Mouse (Mus musculus) c-Kit-negative CD71-positive TER-119-positive erythroid progenitor cells, embryonic 14.5 days (primary cell): ENCODE results near the gene Ip6k3.

ENCODE experiments used
- DNase-seq: peaks from one replicate; pipeline ENCODE4 v3.0.0-alpha.2; 2013; ENCODE audit warnings: low read depth, low spot score

Gene Ip6k3

DNA sequence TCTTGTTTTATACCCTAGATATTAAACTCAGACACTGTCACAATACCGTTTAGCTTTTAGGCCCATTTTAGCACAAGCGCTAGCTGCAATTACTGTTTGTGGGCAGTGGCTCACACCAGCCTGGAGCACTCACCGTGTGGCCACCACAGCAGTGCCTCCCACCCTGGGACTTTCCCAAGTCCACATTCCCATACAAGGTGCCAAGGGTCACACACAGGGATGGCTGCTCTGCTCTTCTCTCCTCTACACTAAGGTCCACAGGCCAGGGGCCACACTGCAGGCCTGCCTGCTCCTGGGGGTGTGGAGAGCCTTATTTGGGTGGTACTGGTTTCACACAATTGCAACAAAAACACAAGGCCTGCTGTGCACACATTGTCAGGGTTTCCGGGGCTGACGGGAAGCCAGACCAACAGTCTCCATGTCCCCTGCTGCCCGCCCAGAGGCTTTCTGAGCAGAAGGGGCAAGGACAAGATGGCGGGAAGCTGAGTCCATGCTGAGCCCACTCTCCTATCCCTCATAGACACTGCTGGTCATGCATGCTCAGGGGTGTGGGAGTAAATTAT, 43.7 kb downstream of the Ip6k3 start:
- DNase-seq = no peak

DNA sequence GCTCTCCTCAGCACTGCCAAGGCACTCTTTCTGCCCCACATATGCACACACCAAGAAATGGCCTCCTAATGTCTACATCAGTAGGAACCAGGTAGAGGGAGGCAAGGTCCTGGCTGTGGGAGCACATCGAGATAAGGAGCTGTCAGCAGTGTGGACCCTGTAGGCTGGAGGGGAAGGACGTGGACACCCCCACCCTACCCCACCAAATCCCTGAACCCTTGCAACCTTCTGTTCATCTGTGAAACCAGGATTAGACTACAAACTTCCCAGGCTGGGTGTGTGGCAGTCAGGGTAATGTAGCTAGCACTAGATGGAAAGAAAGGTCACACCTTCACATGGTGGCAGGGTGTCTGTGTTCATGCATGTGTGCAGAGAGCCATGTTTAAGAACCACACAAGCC, 44.5 kb downstream of the Ip6k3 start:
- DNase-seq = no peak

DNA sequence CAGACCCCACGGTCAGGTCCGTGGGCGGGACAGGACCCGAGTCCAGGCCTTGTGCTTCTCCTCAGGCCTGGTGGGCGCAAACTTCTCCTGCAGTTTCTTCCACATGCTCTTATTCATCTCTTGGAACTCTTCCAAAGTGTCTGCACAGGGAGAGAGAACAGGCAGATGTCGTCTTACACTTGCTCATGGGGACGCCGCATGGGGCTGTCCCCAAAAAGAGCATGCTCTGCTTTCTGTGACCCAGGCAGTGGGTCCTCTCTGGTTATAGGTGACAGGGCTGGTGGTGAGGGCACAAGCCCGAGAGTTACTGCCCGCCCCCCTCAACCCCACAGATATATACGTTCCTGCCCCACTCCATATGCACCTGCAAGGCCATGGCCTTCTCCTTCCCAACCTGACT, 44.9 kb downstream of the Ip6k3 start:
- no peak for DNase-seq

DNA sequence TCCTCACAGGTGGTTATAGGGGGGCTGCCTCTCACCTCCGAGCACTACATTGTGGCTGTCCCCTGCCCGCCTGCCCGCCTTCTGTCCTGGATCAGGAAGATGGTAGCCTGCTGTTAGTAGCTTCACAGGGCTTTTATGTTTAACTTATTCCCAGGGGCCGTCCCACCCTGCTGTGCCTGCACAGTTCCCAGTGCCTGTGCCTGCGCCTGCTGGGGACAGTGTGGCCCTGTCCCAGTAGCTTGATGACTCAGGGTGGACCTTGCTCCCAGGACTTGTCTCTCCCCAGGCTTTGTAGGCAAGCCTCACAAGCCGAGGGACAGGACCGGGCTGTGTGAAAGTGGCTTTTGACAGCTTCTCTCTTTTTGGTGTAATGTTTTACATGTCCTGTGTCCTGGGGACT, 45.8 kb downstream of the Ip6k3 start:
- no peak for DNase-seq

DNA sequence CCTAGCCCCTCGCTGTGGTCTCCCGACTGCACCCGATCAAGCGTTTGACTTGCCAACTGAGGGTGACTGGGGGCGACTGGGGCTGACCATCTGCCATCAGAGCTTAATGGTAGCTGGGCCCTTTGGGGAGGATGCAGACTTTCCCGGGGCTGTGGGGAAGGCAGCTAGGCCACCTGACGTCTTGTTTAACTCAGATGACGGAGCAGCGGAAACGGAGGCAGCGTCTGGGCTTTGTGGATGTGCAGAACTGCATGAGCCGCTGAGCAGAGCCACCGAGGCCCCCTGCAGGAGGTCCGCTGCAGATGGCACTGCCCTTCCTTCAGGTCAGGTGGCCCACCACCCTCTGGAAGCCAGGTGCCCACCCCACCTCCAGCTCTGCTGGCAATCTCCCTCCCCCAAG, 46.3 kb downstream of the Ip6k3 start:
- no peak for DNase-seq

DNA sequence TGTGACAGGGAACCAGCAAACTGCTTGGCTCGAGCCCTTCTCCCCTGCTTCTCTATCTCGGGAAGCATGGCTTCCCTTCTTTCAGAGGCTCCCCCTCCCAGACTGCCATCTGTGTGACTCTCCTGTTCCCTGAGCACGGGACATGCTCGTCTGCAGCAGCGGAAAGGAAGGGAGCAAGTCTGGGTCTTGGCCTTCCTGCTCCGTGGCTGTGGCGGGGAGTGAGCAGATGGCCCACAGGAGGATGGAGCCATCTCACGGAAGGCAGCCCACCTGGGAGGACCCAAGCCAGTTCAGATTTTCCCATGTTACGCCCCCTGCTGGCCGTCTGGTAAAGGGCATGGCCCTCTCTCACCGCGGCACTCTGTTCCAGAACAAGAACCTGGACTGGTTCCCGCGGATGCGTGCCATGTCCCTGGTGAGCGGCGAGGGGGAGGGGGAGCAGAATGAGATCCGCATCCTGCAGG, 47.0 kb downstream of the Ip6k3 start:
- no peak for DNase-seq

DNA sequence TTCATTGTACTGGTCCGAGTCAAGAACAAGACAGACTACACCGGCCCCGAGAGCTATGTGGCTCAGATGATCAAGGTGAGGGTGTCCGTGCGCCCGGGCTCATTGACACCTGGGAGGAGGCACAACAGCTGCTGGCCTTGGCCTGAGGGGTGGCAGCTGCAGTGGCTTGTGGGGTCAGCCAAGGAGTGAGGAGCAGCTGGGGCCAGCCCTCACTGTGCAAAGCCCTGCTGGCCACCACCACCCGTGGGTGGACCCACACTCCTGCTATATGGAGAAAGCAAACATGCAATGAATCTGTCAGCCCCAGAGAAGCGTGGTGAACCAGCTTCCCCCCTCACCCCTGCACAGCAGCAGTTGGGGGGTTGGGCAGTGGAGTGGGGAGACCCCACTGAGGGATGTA, 47.6 kb downstream of the Ip6k3 start:
- DNase-seq = no peak

DNA sequence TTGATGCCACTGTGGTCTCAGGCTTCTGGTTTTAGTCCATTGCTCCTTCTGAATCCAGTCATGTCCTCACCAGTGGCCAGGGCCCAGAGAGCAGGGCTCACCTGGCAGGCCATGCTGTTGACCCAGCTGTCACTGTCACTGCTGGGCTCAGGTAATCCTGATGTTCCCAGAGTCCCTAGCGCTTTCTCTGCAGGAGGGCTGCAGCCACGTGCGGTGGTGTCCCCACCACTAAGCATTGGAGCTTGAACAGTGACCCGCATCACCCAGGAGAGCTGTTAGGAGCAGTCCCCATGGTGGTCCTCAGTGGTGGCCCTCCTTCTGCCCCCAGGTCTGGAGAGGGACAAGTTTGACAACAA, 48.1 kb downstream of the Ip6k3 start:
- DNase-seq = no peak

DNA sequence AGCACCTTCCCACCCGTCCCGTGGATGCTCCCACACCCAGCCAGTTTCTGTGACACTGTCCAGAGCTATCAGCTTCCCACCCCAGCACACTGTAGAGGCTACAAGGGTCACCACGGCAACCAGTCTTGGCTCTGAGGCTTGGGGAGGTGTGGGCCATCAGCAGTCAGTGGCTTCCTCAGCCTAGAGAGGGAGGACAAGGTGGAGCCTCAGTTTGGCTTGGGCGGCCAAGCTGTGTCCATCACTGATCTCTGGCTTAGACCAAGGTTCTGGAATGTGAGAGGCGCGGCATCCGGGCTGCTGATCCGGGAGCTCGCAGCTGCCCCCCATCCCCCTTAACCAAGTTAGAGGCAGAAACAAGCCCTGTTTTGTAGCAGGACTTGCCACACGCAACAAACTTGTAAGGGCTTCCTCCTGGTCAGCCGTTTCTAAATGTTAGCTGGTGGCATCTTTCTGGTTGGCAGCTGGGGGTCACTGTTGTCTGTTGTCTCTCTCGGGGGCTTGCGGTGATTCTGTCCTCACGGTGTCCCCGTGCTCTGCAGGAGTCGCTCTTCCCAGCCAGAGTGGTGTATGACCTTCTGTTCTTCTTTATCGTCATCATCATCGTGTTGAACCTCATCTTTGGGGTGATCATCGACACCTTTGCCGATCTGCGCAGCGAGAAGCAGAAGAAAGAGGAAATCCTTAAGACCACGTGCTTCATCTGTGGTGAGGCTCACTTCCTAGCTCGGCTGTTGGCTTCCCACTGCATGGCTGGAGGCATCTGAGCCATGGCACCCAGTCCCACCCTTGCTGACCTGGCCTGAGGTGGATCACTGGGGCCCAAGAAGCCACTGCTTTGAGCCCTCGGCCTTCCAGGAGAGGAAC, 48.7 kb downstream of the Ip6k3 start:
- no peak for DNase-seq

DNA sequence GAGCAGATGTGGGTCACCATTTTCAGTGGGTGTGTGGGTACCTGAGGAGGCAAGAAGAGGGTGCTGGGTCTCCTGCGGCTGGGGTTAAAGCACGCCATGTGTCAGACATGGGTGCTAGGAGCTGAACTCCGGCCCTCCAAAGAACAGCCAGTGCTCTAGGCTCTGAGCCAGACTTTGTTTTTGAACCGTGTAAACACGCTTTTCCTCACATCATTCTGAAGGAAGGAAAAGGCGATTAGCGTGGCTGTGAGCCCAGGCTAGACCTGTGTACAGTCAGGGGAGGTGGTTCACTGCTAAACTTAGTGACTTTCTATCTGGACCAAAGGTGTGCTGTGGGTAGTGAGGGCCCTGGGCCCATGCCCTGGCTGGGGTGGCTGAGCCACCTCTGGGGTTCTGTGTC, 57.5 kb downstream of the Ip6k3 start:
- no peak for DNase-seq

DNA sequence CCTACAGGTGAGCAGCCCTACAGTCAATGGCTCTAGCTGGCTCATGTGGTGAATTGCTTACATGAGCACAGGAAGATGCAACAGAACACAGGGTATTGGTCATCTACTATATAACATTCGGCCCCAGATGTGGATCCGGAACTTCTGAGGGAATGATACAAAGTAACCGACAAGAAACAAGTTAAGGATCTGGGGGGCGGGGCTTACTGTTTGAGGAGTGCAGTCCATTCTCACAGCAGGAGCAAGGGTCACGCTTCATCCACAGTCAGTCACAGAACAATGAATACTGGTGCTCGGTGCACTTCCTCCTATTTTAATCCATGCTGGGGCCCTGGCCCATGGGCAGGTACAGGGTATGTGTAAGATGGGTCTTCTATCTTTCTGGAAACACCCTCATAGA, 59.7 kb downstream of the Ip6k3 start:
- DNase-seq = no peak

DNA sequence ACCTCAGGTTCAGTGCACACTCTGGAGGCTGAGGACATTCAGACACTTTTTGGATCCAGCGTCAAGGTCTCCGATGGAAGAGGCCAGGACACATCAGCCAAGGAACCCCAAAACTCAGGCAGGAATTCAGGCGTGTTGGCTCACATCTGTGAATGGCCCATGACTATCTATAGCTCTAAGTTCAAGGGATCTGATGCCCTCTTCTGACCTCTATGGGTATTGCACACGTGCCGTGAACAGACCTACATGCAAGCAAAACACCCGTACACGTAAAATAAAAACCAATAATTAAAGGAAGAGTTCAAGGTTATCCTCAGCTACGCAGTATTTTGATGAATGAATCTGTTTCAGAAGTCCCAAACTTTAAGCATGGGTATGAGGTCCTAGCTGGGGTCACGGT, 60.9 kb downstream of the Ip6k3 start:
- DNase-seq = no peak

DNA sequence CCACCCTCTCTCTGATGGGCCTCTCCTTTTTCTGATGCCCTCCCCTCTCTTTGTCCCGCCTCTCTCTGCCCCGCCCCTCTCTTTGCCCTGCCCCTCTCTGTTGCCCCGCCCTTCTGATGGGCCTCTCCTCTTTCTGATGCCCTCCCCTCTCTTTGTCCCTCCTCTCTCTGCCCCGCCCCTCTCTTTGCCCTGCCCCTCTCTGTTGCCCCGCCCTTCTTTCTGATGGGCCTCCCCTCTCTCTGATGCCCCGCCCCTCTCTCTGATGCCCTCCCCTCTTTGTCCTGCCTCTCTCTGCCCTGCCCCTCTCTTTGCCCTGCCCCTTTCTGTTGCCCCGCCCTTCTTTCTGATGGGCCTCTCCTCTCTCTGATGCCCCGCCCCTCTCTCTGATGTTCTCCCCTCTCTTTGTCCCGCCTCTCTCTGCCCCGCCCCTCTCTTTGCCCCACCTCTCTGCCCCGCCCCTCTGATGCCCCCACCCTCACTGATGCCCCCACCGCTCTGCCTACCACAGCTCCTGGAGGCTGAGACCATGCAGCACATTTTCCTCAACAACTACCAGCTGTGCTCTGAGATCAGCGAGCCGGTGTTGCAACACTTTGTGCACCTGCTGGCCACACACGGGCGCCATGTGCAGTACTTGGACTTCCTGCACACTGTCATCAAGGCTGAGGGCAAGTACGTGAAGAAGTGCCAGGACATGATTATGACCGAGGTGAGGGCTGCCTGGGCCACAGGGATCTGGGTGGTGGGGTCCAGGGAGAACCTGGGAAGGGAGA, 61.7 kb downstream of the Ip6k3 start:
- DNase-seq = no peak

DNA sequence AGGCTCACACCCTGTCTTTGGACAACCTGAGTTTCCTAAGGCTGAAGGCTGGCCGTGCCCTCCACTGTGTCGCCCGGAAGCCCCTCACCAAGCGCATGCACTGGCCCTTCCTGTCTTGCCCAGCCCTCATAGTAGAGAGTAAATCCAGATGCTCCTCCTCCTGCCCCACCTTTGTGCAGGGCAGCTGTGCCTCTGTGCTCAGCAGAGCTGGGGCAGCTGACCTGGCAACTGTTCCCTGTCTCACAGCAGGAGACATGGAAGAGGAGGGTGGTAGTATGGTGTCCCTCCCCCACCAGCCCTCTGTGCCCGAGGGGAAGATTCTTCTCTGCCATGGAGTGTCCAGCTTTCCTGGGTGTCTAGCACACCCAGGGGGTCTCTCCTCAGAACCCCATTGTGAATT, 65.9 kb downstream of the Ip6k3 start:
- DNase-seq = no peak

DNA sequence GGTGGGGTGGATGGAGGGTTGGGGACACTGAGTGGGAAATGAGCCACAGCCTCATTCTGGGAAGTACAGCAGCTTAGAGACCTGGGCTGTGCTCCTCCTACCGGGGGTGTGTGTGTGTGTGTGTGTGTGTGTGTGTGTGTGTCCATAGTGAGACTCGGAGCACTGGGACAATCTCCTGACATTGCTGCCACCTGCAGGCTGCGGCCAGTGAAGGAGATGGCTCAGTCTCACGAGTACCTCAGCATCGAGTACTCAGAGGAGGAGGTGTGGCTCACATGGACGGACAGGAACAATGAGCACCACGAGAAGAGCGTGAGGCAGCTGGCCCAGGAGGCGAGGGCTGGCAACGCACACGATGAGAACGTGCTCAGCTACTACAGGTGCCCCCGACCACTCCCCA, 71.9 kb downstream of the Ip6k3 start:
- DNase-seq = no peak
